Mouse (Mus musculus): Measurements from ENCODE around the gene St3gal3. TPM values are rescaled to one million over a fixed set of nuclear protein-coding genes. Genes with fewer than 3 reads are reported as not detected.
A peak's percentile ranks its signal among the peaks of the same experiment; 100 is the strongest.

Gene St3gal3
- total RNA-seq, 2 experiments from 2014 or later = 43.3 to 45.3 TPM

DNA sequence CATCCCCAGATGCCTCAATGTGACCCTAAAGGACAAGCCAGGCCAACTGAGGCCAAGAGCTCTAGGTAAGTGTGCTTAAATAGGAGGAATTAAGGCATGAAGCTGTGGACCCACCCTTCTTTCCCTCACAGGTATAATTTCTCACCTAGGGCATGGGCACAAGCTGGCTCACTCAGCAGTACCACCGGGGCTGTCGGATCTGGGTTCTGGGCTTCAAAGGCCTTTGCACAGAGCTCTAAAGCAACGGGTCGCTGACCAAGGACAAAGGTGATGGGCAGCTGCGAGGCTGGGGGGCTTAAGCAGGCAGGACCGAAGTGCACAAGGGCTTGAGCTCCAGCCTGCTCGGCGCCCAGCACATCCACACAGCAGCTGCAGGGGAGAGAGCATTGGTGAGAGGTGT, 244.0 kb downstream of the St3gal3 start:
- DNase-seq = no peak

DNA sequence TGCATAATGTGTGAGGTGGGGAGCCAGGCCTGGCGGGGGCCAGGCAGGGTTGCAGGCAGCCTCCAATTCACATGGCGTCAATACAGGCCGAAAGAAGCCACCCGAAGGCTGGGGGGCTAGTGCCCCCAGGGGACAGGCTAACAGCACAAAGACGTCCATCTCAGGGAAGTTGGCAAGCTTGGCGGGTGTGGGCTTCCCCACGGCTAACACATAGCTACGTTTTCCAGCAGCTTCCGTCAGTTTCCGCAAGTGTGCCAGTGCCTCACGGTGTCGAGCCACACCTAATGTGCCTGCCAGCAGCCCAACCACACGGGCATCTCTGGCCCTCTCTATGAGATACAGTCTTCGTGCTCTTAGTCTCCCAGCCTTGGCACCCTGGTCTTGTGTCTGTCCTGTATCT, 244.7 kb downstream of the St3gal3 start:
- DNase-seq = no peak

DNA sequence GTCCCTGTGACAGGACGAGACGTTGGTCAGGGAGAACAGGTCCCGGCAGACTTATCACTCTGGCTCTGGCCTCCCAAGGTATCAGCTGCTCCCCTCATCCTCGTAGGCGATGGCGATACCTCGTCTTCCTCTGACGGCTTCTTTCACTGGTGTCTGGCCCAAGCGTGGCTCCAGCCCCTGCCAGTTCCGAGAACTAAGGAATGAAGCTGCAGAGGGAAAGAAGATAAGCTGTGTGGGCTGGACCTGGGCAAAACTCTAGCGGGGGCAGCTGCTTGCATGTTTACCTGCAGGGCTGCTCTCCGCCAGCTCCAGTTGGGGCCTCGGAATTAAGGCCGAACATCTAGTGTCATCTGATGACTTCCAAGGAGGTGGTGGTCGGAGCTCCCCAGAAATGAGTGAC, 245.2 kb downstream of the St3gal3 start:
- DNase-seq = no peak

DNA sequence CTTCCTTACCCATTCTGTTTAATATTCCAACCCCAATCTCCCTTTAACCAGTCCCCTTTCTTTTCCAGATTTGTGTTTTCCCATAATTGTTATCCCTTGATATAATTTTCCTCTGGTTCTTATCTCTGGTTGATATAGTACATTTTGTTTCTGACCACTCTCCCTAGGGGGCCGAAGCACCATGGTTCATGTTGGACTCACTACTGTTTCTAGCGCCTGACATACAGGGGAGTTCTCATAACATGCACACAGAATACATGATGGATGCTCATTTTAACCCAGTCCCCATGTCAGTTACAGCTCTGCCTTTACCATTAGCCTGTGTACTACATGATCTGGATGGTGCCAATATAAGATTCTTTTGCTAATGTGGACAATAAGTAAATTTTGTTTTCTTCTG, 246.8 kb downstream of the St3gal3 start:
- DNase-seq = no peak

DNA sequence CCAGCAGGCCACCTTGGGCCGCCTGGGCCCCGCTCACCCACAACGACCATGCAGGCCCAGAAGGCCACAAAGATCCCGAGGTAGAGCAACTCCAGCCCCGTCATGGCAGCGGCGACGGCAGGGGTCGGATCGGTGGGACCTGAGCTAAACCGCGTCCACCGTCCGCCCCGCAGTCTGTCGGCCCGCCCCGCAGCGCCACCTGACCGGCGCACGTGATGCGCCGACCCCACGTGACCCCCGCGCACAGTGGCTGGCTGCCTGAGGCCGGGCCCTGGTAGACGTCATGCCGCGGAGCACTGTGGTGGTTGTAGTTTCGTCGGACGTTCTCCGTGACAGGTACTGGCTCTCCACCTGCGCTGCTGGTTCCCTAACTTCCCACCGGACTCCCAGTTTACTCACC, 247.6 kb downstream of the St3gal3 start, which contains the start of gene Atp6v0b:
TSS of gene Atp6v0b (minus strand) at position 201 of the 400 bp plus-strand sequence.
- peak; percentile 94 to 96 for DNase-seq

DNA sequence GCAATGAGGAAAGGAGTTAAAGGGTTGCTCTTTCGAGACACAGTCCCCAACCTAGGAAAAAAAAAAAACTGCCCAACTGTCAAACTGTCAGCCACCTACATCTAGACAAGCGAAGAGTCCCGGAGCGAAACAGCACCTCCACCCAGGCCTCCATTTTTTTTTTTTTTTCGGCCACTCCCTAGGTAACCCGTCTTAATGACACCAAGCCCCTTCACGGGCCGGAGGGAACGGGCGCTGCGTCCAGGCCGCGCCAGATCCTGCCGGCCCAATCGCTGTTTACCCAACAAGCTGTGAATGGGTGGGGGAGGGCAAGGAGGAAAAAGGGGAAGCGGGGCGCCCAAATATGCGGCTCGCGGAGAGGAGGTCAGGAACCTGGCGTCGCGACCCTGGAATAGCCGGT, 248.1 kb downstream of the St3gal3 start:
- no peak for DNase-seq

DNA sequence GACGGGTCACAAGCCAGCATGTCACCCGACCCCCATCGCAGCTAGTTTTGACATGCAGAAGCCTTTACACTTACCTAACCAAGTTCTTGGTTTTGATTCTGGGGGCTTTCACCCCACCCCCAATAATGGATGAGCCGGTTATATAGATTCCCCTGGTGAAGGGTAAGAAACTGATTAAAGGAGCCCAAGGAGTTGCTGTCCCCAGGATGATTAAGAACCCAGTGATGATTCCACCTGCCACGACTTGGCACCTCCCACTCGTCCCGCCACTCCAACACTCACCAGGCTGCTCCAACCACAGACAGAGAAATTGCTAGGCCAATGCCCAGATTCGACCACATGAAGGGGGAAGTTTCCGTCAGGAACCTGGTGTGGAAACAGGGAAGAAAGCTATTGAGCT, 248.7 kb downstream of the St3gal3 start:
- DNase-seq = no peak

DNA sequence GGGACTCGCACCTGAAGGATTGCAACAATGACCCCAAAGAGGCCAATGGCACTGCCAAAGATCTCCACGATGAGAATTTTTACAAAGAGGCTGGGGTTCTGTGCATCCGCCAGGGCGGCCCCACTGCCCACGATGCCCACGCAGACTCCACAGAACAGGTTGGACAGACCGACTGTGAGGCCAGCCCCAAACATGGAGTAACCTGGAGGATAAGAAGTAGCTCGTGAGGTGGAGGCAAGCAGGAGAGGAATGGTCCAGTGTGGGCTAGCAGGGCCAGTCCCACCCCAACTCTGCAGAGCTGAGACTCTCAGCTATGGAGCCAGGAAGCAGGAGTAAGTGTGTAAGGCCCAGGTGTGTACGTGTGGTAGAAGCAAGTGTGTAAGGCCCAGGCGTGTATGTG, 249.6 kb downstream of the St3gal3 start:
- DNase-seq = no peak

DNA sequence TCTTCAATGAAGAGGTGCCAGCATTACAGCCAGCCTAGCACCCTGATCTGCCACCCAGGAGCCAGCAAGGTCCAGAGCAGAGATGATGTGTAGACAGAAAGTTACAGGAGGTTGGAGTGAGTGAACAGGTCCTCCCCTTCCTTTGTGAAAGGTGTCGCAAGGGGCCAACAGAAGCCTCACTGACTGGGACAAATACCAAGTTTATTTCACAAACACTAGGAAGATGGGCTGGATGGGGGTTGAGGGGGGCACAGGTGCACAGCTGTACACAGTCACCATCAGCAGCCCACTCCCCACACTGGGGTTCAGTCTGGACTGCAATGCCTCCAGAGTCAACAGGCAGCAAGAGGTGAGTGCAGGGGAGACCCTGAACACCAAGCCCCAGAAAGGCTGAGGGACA, 250.6 kb downstream of the St3gal3 start:
- no peak for DNase-seq

DNA sequence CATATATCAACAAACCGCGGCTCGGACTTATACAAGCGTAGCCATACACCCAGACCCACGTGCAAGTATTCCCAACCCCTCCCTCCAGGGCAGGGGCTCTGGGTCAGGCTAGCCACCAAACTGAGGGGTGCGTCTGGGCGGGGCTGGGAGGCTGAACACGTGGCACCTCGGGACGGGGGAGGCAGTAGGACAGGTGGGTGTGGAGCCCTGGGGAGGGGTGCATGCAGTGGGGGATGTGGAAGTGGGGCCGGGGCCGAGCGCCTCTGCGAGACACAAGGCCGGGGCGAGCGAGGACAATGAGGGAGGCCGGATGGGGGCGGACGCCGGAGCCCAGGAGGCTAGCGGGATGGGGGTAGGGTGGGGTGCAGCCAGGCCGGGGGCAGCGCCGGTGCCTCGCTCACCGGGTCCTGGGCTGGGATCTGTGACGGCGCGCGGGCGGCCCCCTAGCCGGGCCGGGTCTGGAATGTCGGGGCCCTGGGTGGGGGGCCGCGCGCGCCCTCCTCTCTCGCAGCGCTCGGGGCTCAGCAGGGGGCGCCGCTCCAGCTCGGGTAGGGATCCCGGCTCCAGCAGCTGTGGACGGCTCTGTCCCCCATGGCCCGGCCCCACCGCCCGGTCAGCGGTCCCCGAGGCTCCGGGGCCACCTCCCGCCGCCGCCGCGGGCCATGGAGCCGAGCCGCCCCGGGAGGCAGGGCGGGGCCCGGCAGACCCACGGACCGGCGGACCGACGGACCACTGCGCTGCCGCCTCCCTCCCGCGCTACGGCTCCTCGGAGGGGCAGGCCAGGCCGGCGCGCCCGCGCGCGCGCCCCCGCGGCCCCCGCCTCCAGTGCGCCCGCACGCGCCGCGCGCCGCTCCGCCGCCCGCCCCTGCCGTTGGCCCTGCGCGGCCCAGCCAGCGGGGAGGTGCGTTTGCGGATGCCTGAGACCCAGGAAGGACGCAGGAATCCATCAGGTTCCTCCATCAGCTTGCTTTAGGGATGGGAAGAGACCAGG, 251.7 kb downstream of the St3gal3 start, which contains the start of gene B4galt2:
TSS of gene B4galt2 (minus strand) at position 787 of the 991 bp plus-strand sequence.
- peak; percentile 67 to 73 for DNase-seq

Other genes starting within 250 kb of the St3gal3 start
- gene Atp6v0b, start 247.6 kb downstream of the St3gal3 start, total RNA-seq (2021) = 100 to 1,000 TPM; 418 to 429 TPM
- 10 to 100 TPM; 10.9 to 11.5 TPM for gene Dph2, start 242.9 kb downstream of the St3gal3 start, total RNA-seq (2021)
- 100 to 1,000 TPM; 120 to 130 TPM for gene Ipo13, start 219.9 kb downstream of the St3gal3 start, total RNA-seq (2021)
- gene Artn, start 205.2 kb downstream of the St3gal3 start, total RNA-seq (2021) = 1 to 10 TPM; 1.1 to 1.9 TPM
- gene Kdm4a, start 45.1 kb upstream of the St3gal3 start, total RNA-seq (2021) = 10 to 100 TPM; 47.0 to 55.4 TPM
- 10 to 100 TPM; 73.3 to 80.7 TPM for gene Ptprf, start 156.5 kb upstream of the St3gal3 start, total RNA-seq (2021)

Data from layer of hippocampus, postnatal 36 days (tissue).